Mouse (Mus musculus): ENCODE measurements at regions not wholly inside any gene's neighbourhood (a gene's known extent, or its start where the extent isn't known, plus 50 kb on each side); places are given as distances from the start of the nearest gene placed in this dataset.

DNA sequence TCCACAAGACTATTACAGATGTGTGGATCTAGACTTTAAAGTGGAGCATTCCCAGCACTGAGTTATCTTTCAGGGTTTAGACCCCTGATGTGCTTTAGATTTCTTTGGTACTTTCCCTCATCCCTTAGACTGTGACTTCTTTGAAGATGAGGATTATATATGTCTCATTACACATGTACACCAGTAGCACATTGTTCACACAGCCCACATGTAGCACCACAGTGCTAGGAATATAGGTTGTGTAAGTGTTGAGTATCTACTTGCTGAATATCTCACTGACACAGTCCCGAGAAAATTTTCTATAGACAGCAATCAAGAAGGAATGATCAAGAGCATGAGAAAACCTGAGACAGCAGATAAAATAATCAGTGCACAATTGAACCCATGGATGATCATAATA is 243.4 kb upstream of the Brinp1 start:
- ATAC-seq (replicated peaks; ENCODE audit: poor library complexity) = no peak

DNA sequence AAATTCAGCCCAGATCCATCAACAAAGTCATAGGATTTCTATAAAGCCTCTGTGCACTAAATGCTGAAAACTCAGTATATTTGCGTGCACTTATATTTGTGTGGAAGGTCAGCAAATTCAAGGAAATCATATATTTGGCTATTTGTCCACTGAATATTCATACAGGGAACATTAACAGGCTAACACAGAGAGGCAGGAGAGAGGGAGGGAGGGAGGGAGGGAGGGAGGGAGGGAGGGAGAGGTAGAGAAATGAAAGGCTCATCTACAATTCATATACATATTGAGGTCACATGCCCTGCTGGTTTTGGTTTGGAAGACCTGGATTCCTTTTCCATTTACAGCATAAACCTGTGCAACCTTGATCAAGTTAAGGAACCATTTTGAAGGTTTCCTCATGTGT is 241.9 kb upstream of the Brinp1 start:
- no peak for ATAC-seq (replicated peaks; ENCODE audit: poor library complexity)

DNA sequence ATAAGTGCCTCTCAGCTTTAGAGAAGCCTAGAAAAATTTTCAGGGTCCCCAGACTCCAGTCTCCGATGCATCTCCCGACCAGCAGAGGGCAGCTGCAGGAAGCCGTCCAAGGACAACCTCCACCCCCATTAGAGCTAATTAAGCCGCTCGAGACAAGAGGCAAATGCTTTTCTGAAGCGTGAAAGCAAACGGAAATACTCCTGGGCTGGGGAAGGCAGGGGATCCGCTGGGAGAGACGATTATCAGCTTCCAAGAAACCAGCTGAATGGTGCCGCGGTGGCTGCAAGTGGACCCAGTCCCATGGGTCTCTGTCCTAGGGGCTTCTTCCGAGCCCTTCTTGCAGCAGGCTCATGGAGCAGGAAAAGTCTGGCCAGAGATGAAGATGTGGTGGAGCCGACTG is 241.4 kb upstream of the Brinp1 start:
- peak; percentile 57; the same call in 1 of the 2 replicates for ATAC-seq (replicated peaks; ENCODE audit: poor library complexity)
